Mouse (Mus musculus) lung, embryonic 16.5 days (tissue): ENCODE measurements around the gene Olfr391-ps. TPM values are rescaled to one million over a fixed set of nuclear protein-coding genes. Genes with fewer than 3 reads are reported as not detected.

Experiments used
- ATAC-seq: fragments of 200-750 bp; cut with Nextera tagmentation; 2 replicates; pipeline ENCODE4 v1.8.0; 2017; ENCODE audit warnings: low read depth, mild to moderate bottlenecking, moderate library complexity
- H3K27ac ChIP-seq: fragments of 300-500 bp; sonication (generic); 2 replicates; pipeline ENCODE4 v1.5.1; 2014; ENCODE audit warnings: mild to moderate bottlenecking, control low read depth, low read length
- H3K27me3 ChIP-seq: fragments of 300-500 bp; sonication (generic); 2 replicates; pipeline ENCODE4 v1.6.1; 2014; ENCODE audit warnings: low read depth, low read length, mixed read lengths; ENCODE audit not compliant: control insufficient read depth, insufficient read depth
- H3K36me3 ChIP-seq: fragments of 300-500 bp; sonication (generic); 2 replicates; pipeline ENCODE4 v1.6.1; 2014; ENCODE audit warnings: low read length; ENCODE audit not compliant: control insufficient read depth, insufficient read depth
- H3K4me1 ChIP-seq: fragments of 300-500 bp; sonication (generic); replicated peaks from 2 replicates; pipeline ENCODE4 v1.6.1; 2014; ENCODE audit warnings: low read length, mixed read lengths; ENCODE audit not compliant: control insufficient read depth, insufficient read depth
- H3K4me2 ChIP-seq: fragments of 300-500 bp; sonication (generic); 2 replicates; pipeline ENCODE4 v1.6.1; 2014; ENCODE audit warnings: low read depth, low read length, control low read depth
- H3K4me3 ChIP-seq: fragments of 300-500 bp; sonication (generic); 2 replicates; pipeline ENCODE4 v1.5.1; 2014; ENCODE audit warnings: mild to moderate bottlenecking, low read length, control low read depth
- H3K9ac ChIP-seq: fragments of 300-500 bp; sonication (generic); 2 replicates; pipeline ENCODE4 v1.6.1; 2014; ENCODE audit warnings: low read length, control low read depth
- H3K9me3 ChIP-seq: fragments of 300-500 bp; sonication (generic); 2 replicates; pipeline ENCODE4 v1.6.1; 2016; ENCODE audit warnings: low read length; ENCODE audit not compliant: control insufficient read depth
- WGBS: fragments of 180-500 bp; shearing (Covaris S2); extraction: QIAGEN DNeasy Blood & Tissue Kit; methylation state at CpG from one replicate; pipeline ENCODE4 v1.1.7; 2014; 5-methylcytosine and 5-hydroxymethylcytosine counted together
- polyA plus RNA-seq: library from polyadenylated mRNA; unstranded; fragments of >200 nt; fragmentation: Nextera tagmentation; extraction: Ambion mirVana; gene quantifications from 2 replicates; pipeline ENCODE4 v1.2.1, GENCODE M21; 2015

The Olfr391-ps gene
- polyA plus RNA-seq, result not detected in 2 replicates

DNA sequence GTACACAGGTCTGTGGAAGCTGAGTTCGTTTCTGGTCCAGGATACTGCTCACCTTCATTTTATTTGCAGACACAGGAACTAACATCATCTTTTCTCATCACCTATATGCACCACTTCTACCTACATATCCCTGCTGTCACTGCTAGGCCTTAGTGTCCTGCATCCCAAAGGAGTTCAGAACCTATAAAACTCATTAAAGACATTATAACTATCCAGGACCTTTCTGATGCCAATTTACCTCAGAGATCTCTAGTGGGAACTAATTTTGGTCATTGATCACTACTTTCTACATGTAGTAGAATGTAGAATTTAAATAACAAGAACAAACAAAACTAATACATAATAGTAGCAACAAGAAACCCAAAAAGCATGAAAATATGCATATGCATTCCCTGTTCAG is at the start of gene Olfr391-ps:
TSS of gene Olfr391-ps (minus strand) at position 101 of the 400 bp plus-strand sequence.
- H3K9ac ChIP-seq, result no peak within 1 kb of the TSS
- no peaks in the 10 kb centered on the region for H3K27me3 ChIP-seq
- H3K9me3 ChIP-seq, result no peaks in the 10 kb centered on the region
- 5% methylated on average over 1 of the region's 1 CpGs for WGBS
- no peaks in the 10 kb centered on the region for H3K4me1 ChIP-seq
- H3K4me2 ChIP-seq, result no peak within 1 kb of the TSS
- H3K36me3 ChIP-seq, result no peaks in the 10 kb centered on the region
- ATAC-seq, result no peak
- H3K4me3 ChIP-seq, result no peak within 1 kb of the TSS
- H3K27ac ChIP-seq, result no peak within 1 kb of the TSS

- no peak within 1 kb of the TSS for H3K4me3 ChIP-seq
- H3K4me1 ChIP-seq, result no peaks in the 10 kb centered on the region
- H3K9me3 ChIP-seq, result no peaks in the 10 kb centered on the region
- H3K9ac ChIP-seq, result no peak within 1 kb of the TSS
- no peak within 1 kb of the TSS for H3K27ac ChIP-seq
- H3K4me2 ChIP-seq, result no peak within 1 kb of the TSS
- H3K36me3 ChIP-seq, result no peaks in the 10 kb centered on the region
- H3K27me3 ChIP-seq, result no peaks in the 10 kb centered on the region
- no peak for ATAC-seq
Measured at GRCm38 (mm10) chr11:73851354-73851753, 48.5 kb upstream of the Olfr391-ps start, which contains the start of gene Olfr393. Gene Olfr393, minus strand, starts transcription at chr11:73851454.

- Histone ChIP-seq H3K9me3 (no peaks in the 10 kb centered on the region), H3K9ac (no peak within 1 kb of the TSS), H3K4me3 (no peak within 1 kb of the TSS), H3K27ac (no peak within 1 kb of the TSS), H3K4me2 (no peak within 1 kb of the TSS), H3K27me3 (no peaks in the 10 kb centered on the region), H3K36me3 (no peaks in the 10 kb centered on the region), H3K4me1 (no peaks in the 10 kb centered on the region)
- 90% methylated on average over 1 of the region's 1 CpGs for WGBS
- ATAC-seq, result no peak
Measured at GRCm38 (mm10) chr11:73816949-73817348, 14.1 kb upstream of the Olfr391-ps start, which contains the start of gene Olfr392. Gene Olfr392, minus strand, starts transcription at chr11:73817049.

DNA sequence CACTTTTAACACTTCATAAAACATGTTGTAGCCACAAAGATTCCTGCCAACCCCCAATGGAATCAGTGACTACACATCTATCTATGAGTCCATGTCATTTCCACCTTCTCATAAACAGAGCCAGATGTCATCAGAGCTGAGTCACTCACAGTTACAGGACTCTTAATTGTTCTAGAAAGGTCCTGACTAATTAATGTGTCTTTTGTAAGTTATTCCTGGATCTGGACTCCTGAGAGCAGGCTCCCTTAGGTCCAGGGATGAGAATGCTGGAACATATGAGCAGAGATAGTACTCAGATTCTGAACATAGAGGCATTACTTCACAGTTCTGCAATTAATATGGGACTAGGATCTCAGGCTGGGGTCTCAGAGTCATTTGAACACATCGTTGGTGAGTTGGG is 20.2 kb downstream of the Olfr391-ps start, which contains the start of gene Olfr390:
TSS of gene Olfr390 (plus strand) at position 301 of the 400 bp plus-strand sequence.
- WGBS, result 61% methylated on average over 1 of the region's 1 CpGs
- Histone ChIP-seq H3K4me2 (no peak within 1 kb of the TSS), H3K27me3 (no peaks in the 10 kb centered on the region), H3K27ac (no peak within 1 kb of the TSS), H3K36me3 (no peaks in the 10 kb centered on the region), H3K9me3 (no peaks in the 10 kb centered on the region), H3K9ac (no peak within 1 kb of the TSS), H3K4me3 (no peak within 1 kb of the TSS), H3K4me1 (no peaks in the 10 kb centered on the region)
- no peak for ATAC-seq

GRCm38 (mm10) chr11:73780613-73781012 is 22.2 kb downstream of the Olfr391-ps start, which contains the start of gene Olfr389:
Gene Olfr389, minus strand, starts transcription at chr11:73780713.
- no peaks in the 10 kb centered on the region; the same call in 1 of the 2 replicates for H3K9me3 ChIP-seq
- no peak for ATAC-seq
- no peaks in the 10 kb centered on the region for H3K36me3 ChIP-seq
- no peak within 1 kb of the TSS for H3K4me2 ChIP-seq
- no peaks in the 10 kb centered on the region for H3K27me3 ChIP-seq
- WGBS, result 83% methylated on average over 1 of the region's 1 CpGs
- no peak within 1 kb of the TSS for H3K4me3 ChIP-seq
- H3K4me1 ChIP-seq, result no peaks in the 10 kb centered on the region
- no peak within 1 kb of the TSS for H3K9ac ChIP-seq
- H3K27ac ChIP-seq, result no peak within 1 kb of the TSS

DNA sequence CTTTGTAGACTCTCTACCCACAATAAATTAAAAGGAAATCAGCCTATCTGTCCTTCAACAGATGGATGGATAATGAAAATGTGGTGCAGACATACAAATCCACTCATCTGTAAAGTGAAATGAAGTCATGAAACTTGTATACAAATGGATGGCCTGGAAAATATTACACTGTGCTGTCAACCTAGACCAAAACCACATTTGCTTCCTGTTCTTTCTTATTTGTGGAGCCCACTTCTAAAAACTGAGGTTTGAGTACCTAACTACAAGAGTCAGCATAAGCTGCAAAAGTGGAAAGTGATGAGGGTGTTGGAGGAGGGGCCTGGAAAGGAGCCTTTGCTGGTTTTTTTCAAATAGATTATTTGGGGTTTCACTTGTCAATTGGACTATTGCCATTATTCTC is 43.7 kb downstream of the Olfr391-ps start:
- Histone ChIP-seq H3K27ac (no peak overlapping the region), H3K36me3 (no peaks in the 10 kb centered on the region), H3K9me3 (no peaks in the 10 kb centered on the region), H3K9ac (no peak overlapping the region), H3K27me3 (no peaks in the 10 kb centered on the region), H3K4me3 (no peak overlapping the region), H3K4me2 (no peak overlapping the region), H3K4me1 (no peaks in the 10 kb centered on the region)
- ATAC-seq, result no peak

Other genes starting within 250 kb of the Olfr391-ps start
- gene Olfr385, start 210.0 kb downstream of the Olfr391-ps start, polyA plus RNA-seq, result not detected in 2 replicates
- not detected in 2 replicates for gene Olfr384, start 204.5 kb downstream of the Olfr391-ps start, polyA plus RNA-seq
- not detected in 2 replicates for gene Zfp735, start 114.3 kb downstream of the Olfr391-ps start, polyA plus RNA-seq
- gene Olfr389, start 22.3 kb downstream of the Olfr391-ps start, polyA plus RNA-seq, result not detected in 2 replicates
- gene Olfr390, start 20.1 kb downstream of the Olfr391-ps start, polyA plus RNA-seq, result not detected in 2 replicates
- not detected in 2 replicates for gene Olfr392, start 14.0 kb upstream of the Olfr391-ps start, polyA plus RNA-seq
- gene Olfr393, start 48.4 kb upstream of the Olfr391-ps start, polyA plus RNA-seq, result not detected in 2 replicates
- not detected in 2 replicates for gene Olfr394, start 87.7 kb upstream of the Olfr391-ps start, polyA plus RNA-seq
- gene Olfr395, start 106.2 kb upstream of the Olfr391-ps start, polyA plus RNA-seq, result not detected in 2 replicates
- not detected in 2 replicates for gene Olfr23, start 133.6 kb upstream of the Olfr391-ps start, polyA plus RNA-seq
- gene Olfr397, start 157.8 kb upstream of the Olfr391-ps start, polyA plus RNA-seq, result not detected in 2 replicates
- gene Olfr398, start 187.4 kb upstream of the Olfr391-ps start, polyA plus RNA-seq, result not detected in 2 replicates